Comparison of ENCODE assay signal across 13 mouse cellular contexts in the genomic region with DNA sequence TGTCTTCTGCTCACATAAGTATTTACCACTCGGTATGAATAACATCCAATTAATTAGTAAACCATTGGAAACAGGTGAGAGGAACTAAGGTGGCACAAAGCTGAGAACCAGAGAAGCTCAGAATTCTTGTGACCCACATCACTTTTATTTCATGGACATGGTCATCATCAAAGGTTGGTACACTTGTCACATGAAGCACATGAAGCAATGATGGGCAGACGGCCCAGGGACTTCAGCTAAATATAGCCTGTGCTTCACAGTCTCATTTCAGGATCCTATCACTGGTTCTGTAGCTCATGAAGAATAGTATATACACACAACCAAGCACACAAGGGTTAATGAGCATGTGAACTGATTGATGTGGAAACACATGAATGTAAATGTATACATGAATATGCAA.
"Had no signal": no experiment of that assay in that cellular context is flagged by ENCODE, and none has a peak within 500 bp of the region (broad histone marks: within the 10 kb centered on the region; RNA-seq: fewer than 3 reads in every experiment).

No protein-coding gene starts in this region.

- H3K27ac ChIP-seq: layer of hippocampus, adult 2 months; limb, embryonic 12.5 days; liver, embryonic 13.5 days; lung, embryonic 15.5 days; macrophage; midbrain, embryonic 12.5 days had no signal

- H3K9me3 ChIP-seq: limb, embryonic 12.5 days; liver, embryonic 13.5 days; lung, embryonic 15.5 days; megakaryocyte, embryonic 14.5 days; midbrain, embryonic 12.5 days had no signal

- H3K9ac ChIP-seq: limb, embryonic 12.5 days; liver, embryonic 13.5 days; liver, postnatal 0 days; lung, embryonic 15.5 days; midbrain, embryonic 12.5 days had no signal

- H3K27me3 ChIP-seq: limb, embryonic 12.5 days; liver, embryonic 13.5 days; lung, embryonic 15.5 days; megakaryocyte, embryonic 14.5 days; midbrain, embryonic 12.5 days had no signal

- H3K4me1 ChIP-seq: limb, embryonic 12.5 days; liver, embryonic 13.5 days; lung, embryonic 15.5 days; megakaryocyte, embryonic 14.5 days; midbrain, embryonic 12.5 days had no signal

- DNase-seq: kidney, postnatal 36 days; liver; liver, embryonic 13.5 days; liver, postnatal 0 days; lung, postnatal 14 days; right cerebral cortex, postnatal 25 days; thymus, postnatal 4 days had no signal

- H3K36me3 ChIP-seq: limb, embryonic 12.5 days; liver, embryonic 13.5 days; lung, embryonic 15.5 days; midbrain, embryonic 12.5 days had no signal

- H3K4me3 ChIP-seq: layer of hippocampus, adult 2 months; limb, embryonic 12.5 days; liver, embryonic 13.5 days; lung, embryonic 15.5 days; megakaryocyte, embryonic 14.5 days; midbrain, embryonic 12.5 days had no signal

- H3K4me2 ChIP-seq: limb, embryonic 12.5 days; liver, embryonic 13.5 days; lung, embryonic 15.5 days; midbrain, embryonic 12.5 days had no signal

- ATAC-seq: liver, postnatal 0 days had no signal
